Mouse (Mus musculus): ENCODE measurements around the gene Rasl10a. TPM values are rescaled to one million over a fixed set of nuclear protein-coding genes. Genes with fewer than 3 reads are reported as not detected.
A peak's percentile ranks its signal among the peaks of the same experiment; 100 is the strongest.

The Rasl10a gene
- total RNA-seq, 2 experiments from 2014 or later, result not detected

GRCm38 (mm10) chr11:5035421-5035820 lies 22.5 kb upstream of the Rasl10a start:
- no peak for DNase-seq
- intact Hi-C loops (cut with DNase I), result no loop called here
- Histone ChIP-seq H3K27ac (no peak overlapping the region), H3K4me3 (no peak overlapping the region)
- TF ChIP-seq CTCF (IDR thresholded peaks at IDR 0.05), result no peak

- peak; percentile 85 for DNase-seq
- Histone ChIP-seq H3K27ac (no peak overlapping the region), H3K4me3 (no peak overlapping the region)
- TF ChIP-seq CTCF (IDR thresholded peaks at IDR 0.05), result no peak
- intact Hi-C loops (cut with DNase I), result no loop called here
Observed at GRCm38 (mm10) chr11:5037146-5037854, 20.6 kb upstream of the Rasl10a start.

DNA sequence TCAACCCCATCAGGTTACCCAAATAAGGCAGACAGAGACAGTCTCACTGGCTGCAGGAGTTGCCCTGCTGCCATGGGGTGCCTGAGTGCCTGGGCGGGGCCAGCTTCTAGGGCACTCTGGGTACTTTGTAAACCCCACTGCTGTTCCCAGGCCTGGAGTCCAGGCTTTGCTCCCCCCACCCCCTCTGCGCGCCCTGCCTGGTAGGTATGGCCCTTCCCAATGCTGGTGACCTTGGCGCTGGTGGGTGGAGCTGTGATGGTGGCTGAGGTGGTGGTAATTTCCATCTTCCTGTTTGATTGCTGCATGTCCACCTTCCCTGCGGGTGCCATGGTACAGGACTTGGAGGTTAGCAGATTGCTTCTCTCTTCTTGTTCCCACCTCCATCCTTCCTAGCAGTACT lies 17.3 kb upstream of the Rasl10a start:
- no peak for TF ChIP-seq CTCF (IDR thresholded peaks at IDR 0.05)
- DNase-seq, result no peak
- H3K4me3 ChIP-seq, result no peak overlapping the region
- intact Hi-C loops (cut with DNase I), result loop anchor here (2.0 kb wide), 1 partner anchor 20 kb away; no protein-coding TSS in a partner anchor
- H3K27ac ChIP-seq, result no peak overlapping the region

- Histone ChIP-seq H3K4me3 (no peak overlapping the region), H3K27ac (no peak overlapping the region)
- no peak for DNase-seq
- intact Hi-C loops (cut with DNase I), result loop anchor here (2.0 kb wide), 1 partner anchor 20 kb away; no protein-coding TSS in a partner anchor
- no peak for TF ChIP-seq CTCF (IDR thresholded peaks at IDR 0.05)
Observed at GRCm38 (mm10) chr11:5041144-5041780, 16.7 kb upstream of the Rasl10a start.

DNA sequence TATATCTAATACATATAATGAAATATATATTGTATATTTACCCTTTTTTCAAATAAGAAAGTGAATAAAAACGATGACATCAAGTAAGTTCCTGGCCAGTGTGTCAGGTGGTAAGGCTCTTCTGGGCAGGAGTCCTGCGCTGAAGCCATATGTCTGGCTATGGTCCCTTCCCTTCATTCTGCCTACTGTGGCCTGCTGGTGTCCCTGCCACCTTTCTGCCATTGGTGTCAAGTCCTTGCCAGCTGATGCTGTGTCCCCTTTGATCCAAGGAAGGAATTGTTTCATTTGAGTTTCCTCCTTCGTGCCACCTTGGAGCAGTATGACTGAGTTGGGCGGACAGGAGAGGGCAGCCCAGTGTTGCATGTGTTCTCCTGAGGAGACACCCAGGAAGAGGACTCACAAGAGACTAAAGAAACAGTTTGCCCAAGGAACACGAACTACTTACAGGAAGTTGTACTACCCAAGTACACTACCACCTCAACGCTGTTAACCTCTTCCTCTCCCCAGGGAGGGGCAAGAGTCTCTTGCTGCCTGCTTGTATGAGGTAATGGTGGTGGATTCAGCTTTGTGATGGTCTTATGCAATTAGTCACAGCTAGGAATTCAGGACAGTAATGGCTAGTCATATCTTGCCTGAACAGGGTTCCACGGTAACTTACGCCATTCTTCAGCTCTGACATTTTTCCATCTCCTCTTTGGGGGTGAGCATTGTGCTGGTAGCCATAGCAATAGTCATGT lies 15.1 kb upstream of the Rasl10a start:
- Histone ChIP-seq H3K27ac (no peak overlapping the region), H3K4me3 (no peak overlapping the region)
- no peak for TF ChIP-seq CTCF (IDR thresholded peaks at IDR 0.05)
- intact Hi-C loops (cut with DNase I), result no loop called here
- no peak for DNase-seq

DNA sequence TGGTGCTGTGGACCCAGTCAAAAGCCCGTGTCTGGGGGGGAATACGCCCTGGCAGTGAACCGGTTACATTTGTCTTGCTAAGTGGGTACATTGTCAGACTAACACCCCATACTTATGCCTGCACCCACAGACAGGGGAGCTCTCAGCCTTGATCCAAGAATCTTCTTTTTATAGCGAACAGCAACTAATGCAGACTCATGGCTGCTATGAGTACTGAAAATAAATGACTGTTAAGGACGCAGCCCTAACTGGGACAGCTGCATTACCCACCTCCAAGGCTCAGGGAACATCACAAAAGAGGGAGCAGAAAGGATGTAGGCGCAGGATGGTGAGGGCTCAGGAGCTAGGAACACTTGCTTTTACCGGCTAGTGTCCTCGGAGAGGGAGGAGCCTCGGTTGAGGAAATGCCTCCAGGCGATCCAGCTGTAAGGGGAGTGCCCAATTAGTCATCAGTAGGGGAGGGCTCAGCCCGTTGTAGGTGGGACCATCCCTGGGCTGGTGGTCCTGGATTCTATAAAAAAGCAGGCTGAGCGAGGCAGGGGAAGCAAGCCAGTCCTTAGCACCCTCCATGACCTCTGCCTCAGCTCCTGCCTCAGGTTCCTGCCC lies 11.5 kb upstream of the Rasl10a start:
- H3K4me3 ChIP-seq, result no peak overlapping the region
- no peak for TF ChIP-seq CTCF (IDR thresholded peaks at IDR 0.05)
- no peak overlapping the region for H3K27ac ChIP-seq
- no peak for DNase-seq
- intact Hi-C loops (cut with DNase I), result no loop called here

DNA sequence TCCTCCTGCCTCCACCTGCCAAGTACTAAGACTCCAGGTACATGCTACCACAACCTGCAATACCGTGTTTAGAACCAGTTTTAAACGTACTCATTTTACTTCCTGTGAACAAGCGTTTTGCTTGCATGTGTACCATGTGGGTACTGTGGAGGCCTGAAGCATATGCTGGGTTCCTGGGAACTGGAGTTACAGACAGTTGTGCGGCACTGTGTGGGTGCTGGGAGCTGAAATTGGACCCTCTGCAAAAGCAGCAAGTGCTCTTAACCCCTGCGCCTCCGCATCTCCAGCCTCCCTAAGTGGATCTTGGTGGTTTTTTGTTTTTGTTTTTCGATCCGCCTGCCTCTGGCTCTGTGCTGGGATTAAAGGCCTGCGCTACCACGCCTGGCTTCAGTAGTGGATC lies 6.3 kb upstream of the Rasl10a start:
- no peak for TF ChIP-seq CTCF (IDR thresholded peaks at IDR 0.05)
- intact Hi-C loops (cut with DNase I), result no loop called here
- DNase-seq, result no peak
- Histone ChIP-seq H3K27ac (no peak overlapping the region), H3K4me3 (no peak overlapping the region)

DNA sequence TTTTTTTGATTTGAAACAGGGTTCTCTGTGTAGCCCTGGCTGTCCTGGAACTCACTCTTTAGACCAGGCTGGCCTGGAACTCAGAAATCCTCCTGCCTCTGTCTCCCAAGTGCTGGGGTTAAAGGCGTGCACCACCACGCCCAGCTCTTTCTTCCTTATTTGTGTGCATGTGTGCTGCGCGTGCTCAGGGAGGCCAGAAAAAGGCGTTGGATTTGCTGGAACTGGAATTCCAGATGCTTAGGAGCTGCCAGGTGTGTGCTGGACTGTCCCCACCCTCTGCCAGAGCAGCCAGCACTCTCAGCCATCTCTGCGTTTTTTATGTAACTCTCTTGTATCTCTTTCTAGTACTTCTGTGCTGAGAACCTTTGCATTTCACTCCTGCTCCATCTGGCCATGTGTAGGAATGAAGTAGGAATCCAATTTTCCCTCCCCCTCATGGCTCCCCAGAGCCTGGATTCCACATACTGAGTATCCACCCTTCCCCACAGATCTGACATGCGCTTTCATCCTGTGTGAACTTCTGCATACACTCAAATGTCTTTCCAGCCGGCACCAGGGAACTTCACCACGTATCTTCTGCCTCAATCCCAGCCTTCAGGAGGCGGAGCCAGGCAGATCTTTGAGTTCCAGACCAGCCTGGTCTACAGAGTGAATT lies 5.6 kb upstream of the Rasl10a start:
- intact Hi-C loops (cut with DNase I), result no loop called here
- no peak for TF ChIP-seq CTCF (IDR thresholded peaks at IDR 0.05)
- Histone ChIP-seq H3K4me3 (no peak overlapping the region), H3K27ac (no peak overlapping the region)
- DNase-seq, result no peak

DNA sequence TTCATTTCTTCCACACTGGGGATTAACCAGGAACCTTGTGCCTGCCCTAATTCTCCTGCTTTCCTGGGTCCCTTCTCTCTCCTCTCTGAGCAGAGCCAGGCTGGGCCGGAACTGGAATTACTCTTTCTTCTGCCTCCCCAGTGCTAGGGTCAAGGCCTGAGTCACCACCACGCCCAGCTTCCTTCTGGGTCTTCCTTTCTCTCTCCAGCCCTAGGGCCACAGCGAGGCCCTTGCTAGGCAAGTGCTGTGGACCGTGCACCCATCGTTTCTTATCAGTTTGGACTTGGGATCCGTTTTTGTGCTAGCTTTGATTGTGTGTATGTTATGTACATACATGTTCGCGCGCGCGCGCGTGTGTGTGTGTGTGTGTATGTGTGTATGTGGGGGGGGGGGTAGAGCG lies 3.8 kb upstream of the Rasl10a start:
- intact Hi-C loops (cut with DNase I), result no loop called here
- DNase-seq, result no peak
- Histone ChIP-seq H3K4me3 (no peak overlapping the region), H3K27ac (no peak overlapping the region)
- TF ChIP-seq CTCF (IDR thresholded peaks at IDR 0.05), result no peak

DNA sequence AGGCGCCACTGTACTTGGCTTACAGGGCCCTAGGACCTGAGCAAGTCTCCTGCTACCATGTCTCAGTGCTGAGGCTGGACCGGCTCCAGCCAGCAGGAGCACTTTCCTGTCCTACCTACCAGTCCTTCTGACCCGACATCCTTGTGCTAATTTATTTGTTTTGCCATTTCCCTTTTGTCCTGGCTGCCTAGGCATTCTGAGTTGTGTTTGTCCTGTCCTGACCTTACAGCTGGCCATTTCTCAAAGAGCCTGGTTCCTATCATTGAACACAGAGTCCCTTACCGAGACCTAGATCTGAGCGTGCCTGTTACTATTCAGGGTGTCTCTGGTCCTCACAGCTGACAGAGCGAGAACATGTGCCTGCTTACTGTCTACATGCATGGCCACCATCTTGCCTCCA lies 3.1 kb upstream of the Rasl10a start:
- no peak for TF ChIP-seq CTCF (IDR thresholded peaks at IDR 0.05)
- Histone ChIP-seq H3K4me3 (no peak overlapping the region), H3K27ac (no peak overlapping the region)
- intact Hi-C loops (cut with DNase I), result no loop called here
- DNase-seq, result no peak

DNA sequence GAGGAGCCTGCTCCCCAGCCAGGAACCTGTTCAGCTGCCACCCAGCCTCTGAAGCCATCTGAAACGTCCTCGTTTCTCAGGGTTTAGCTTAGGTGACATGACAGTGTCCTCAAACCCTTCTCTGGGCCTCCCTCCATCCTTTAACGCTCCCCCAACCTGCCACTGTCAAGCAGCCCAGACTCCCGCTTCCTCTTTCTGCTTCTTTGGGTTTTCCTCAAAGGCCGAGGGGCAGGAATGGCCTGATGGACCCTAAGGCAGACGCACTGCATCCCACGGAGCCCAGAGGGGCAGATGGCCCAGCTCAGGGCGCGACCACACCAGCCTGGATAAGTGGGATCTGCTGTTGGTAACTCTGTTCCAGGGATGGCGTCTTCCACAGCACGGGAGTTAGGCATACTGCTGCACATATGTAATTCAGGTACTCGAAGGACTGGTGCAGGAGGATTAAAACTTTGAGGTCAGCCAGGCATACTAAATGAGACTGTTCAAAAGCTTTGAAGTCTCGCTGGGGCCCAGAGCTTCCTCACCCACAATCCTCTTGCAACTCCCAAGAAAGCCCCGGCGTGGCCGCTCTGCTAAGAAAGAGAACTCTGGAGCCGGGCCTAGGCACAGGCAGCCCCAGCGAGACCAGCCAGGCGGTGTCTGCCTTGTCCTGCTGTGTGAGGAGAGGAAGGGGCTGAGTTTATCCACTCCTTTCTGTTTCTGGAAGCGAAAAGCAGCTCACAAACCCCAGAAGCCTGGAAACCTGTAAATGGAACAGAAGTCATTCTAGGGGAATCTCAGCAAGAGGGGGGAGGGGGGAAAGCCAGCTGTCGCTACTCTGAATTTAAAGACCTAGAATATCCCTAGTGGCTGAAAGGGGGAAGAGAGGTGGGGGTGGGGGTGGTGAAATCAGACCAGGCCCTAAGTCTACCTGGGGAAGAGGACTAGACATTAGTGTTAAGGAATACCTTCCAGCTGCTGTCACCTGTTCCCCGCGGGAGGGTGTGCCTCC lies 1.7 kb upstream of the Rasl10a start:
- Histone ChIP-seq H3K4me3 (no peak overlapping the region), H3K27ac (no peak overlapping the region)
- no peak for TF ChIP-seq CTCF (IDR thresholded peaks at IDR 0.05)
- intact Hi-C loops (cut with DNase I), result no loop called here
- DNase-seq, result no peak

Measured in gastrocnemius, adult 2 months (tissue).